Mouse (Mus musculus) ES-Bruce4 (cell line): ENCODE results near the gene Lrsam1. TPM values are rescaled to one million over a fixed set of nuclear protein-coding genes. Genes with fewer than 3 reads are reported as not detected.

Experiments
- H3K27ac ChIP-seq: 2 replicates; pipeline ENCODE4 v1.5.1; 2012; ENCODE audit warnings: low read length, inconsistent platforms; ENCODE audit not compliant: insufficient read depth
- H3K27me3 ChIP-seq: 2 replicates; pipeline ENCODE4 v1.6.1; 2012; ENCODE audit warnings: mild to moderate bottlenecking, low read length, inconsistent platforms; ENCODE audit not compliant: control insufficient read depth, poor library complexity, insufficient read depth, severe bottlenecking
- H3K36me3 ChIP-seq: 2 replicates; pipeline ENCODE4 v1.6.1; 2012; ENCODE audit warnings: inconsistent platforms, mild to moderate bottlenecking, low read length, moderate library complexity; ENCODE audit not compliant: control insufficient read depth, poor library complexity, insufficient read depth, severe bottlenecking
- H3K4me1 ChIP-seq: one replicate; pipeline ENCODE4 v1.8.1; 2011; ENCODE audit warnings: low read length; ENCODE audit not compliant: control insufficient read depth, insufficient read depth
- H3K4me3 ChIP-seq: 2 replicates; pipeline ENCODE4 v1.5.1; 2011; ENCODE audit warnings: low read depth, mild to moderate bottlenecking, low read length
- H3K9ac ChIP-seq: 2 replicates; pipeline ENCODE4 v1.6.1; 2012; ENCODE audit warnings: low read depth, mild to moderate bottlenecking, inconsistent platforms; ENCODE audit not compliant: poor library complexity, severe bottlenecking
- H3K9me3 ChIP-seq: replicated peaks from 2 replicates; pipeline ENCODE4 v1.6.1; 2012; ENCODE audit warnings: mild to moderate bottlenecking, low read length, inconsistent platforms; ENCODE audit not compliant: control insufficient read depth, poor library complexity, insufficient read depth, severe bottlenecking
- CTCF ChIP-seq: IDR thresholded peaks from one replicate; pipeline ENCODE4 v1.8.1; 2011; ENCODE audit warnings: low read depth, low read length
- EP300 ChIP-seq: IDR thresholded peaks from 2 replicates; pipeline ENCODE4 v1.6.1; 2011; ENCODE audit warnings: low read depth, low read length; ENCODE audit not compliant: insufficient read depth
- POLR2A ChIP-seq: IDR thresholded peaks from one replicate; pipeline ENCODE4 v1.8.1; 2011; ENCODE audit warnings: low read length; ENCODE audit not compliant: insufficient read depth
- polyA plus RNA-seq: library from polyadenylated mRNA; stranded (reverse); fragments of >200 nt; gene quantifications from 2 replicates; pipeline ENCODE4 v1.2.4, GENCODE M21; 2011; ENCODE audit warnings: low read depth; ENCODE audit not compliant: missing spikeins, insufficient read depth, insufficient read length

Gene Lrsam1
- polyA plus RNA-seq, 1 experiment = 14.7 TPM

GRCm38 (mm10) chr2:32927624-32928234, 33.7 kb downstream of the Lrsam1 start:
- no peaks in the 10 kb centered on the region for H3K9me3 ChIP-seq
- H3K27ac ChIP-seq = no peak overlapping the region
- peaks cover 5% of the 10 kb centered on the region for H3K4me1 ChIP-seq
- H3K4me3 ChIP-seq = no peak overlapping the region
- no peak overlapping the region for H3K9ac ChIP-seq
- TF ChIP-seq EP300 = no peak
- TF ChIP-seq POLR2A = no peak
- no peak for TF ChIP-seq CTCF
- H3K27me3 ChIP-seq = no peaks in the 10 kb centered on the region
- 0 out of 2 replicates have a peak, but pooled peaks cover 3% of the 10 kb centered on the region for H3K36me3 ChIP-seq

- Histone ChIP-seq H3K9me3 (no peaks in the 10 kb centered on the region), H3K9ac (no peak overlapping the region), H3K4me3 (no peak overlapping the region), H3K4me1 (peaks cover 5% of the 10 kb centered on the region), H3K27ac (no peak overlapping the region), H3K36me3 (0 out of 2 replicates have a peak, but pooled peaks cover 5% of the 10 kb centered on the region), H3K27me3 (no peaks in the 10 kb centered on the region)
- no peak for TF ChIP-seq POLR2A
- no peak for TF ChIP-seq CTCF
- no peak for TF ChIP-seq EP300
These were observed 34.9 kb downstream of the Lrsam1 start for GRCm38 (mm10) chr2:32926330-32927075.

DNA sequence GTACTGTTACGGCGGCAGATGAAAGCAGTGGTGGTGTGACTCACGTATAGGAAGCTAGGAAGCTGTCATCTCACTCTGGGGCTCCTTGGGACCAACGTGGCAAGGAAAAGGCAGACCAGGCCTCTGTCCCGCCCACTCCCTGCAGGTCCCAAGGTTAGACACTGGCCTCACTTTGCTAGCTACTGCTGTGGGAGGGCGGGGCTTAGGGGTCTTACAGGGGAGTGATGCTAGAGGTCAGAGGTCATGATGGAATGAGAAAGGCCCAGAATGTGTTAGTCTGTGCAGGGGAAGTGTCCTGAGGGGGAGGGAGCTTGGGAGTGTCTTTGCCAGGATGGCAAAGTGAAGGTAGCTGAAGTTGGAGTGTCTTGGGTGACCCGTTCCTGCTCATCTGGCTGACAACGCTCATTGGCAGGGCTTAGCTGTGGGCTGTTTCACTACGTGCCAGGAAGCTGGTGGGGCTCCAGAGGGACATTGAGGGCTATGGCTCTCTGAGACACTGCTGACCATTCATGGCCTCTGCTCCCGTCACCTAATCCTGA, 37.0 kb downstream of the Lrsam1 start:
- H3K4me3 ChIP-seq = no peak overlapping the region
- TF ChIP-seq CTCF (no peak), POLR2A (no peak), EP300 (no peak)
- H3K9me3 ChIP-seq = no peaks in the 10 kb centered on the region
- H3K27ac ChIP-seq = no peak overlapping the region
- H3K27me3 ChIP-seq = no peaks in the 10 kb centered on the region
- peaks cover 5% of the 10 kb centered on the region for H3K4me1 ChIP-seq
- 0 out of 2 replicates have a peak, but pooled peaks cover 5% of the 10 kb centered on the region for H3K36me3 ChIP-seq
- no peak overlapping the region for H3K9ac ChIP-seq

DNA sequence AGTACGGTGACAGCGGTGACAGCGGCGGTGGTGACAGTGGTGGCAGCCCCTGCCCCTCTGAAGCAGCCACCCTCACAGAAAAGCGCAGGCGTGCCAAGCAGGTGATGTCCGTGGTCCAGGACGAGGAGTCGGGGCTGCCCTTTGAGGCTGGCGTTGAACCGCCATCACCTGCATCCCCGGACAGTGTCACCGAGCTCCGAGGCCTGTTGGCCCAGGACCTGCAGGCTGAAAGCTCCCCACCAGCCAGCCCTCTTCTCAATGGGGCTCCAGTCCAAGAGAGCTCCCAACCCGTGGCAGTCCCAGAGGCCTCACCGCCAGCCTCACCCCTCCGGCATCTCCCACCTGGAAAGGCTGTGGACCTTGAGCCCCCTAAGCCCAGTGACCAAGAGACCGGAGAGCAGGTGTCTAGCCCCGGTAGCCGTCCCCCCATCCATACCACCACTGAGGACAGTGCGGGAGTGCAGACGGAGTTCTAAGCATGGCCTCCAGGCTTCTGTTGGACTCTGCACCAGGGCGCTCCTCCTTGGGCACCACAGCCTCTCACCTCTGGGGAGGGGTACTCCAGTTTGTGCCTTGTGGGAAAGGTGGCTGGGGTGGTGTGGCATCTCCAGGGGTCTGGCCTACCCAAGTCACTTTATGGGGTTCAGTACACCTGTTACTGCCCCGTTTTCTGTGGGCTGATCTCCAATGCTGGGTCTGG, 37.7 kb downstream of the Lrsam1 start:
- no peak overlapping the region for H3K27ac ChIP-seq
- TF ChIP-seq EP300 = no peak
- no peak for TF ChIP-seq POLR2A
- no peak for TF ChIP-seq CTCF
- no peaks in the 10 kb centered on the region for H3K9me3 ChIP-seq
- peak overlapping the region; percentile 21; the same call in 1 of the 2 replicates for H3K4me3 ChIP-seq
- H3K27me3 ChIP-seq = no peaks in the 10 kb centered on the region
- H3K4me1 ChIP-seq = peaks cover 5% of the 10 kb centered on the region
- H3K36me3 ChIP-seq = 0 out of 2 replicates have a peak, but pooled peaks cover 5% of the 10 kb centered on the region
- no peak overlapping the region for H3K9ac ChIP-seq

- Histone ChIP-seq H3K27ac (no peak overlapping the region), H3K36me3 (0 out of 2 replicates have a peak, but pooled peaks cover 5% of the 10 kb centered on the region), H3K27me3 (no peaks in the 10 kb centered on the region), H3K9me3 (no peaks in the 10 kb centered on the region), H3K4me1 (peaks cover 6% of the 10 kb centered on the region), H3K4me3 (no peak overlapping the region), H3K9ac (no peak overlapping the region)
- TF ChIP-seq CTCF = no peak
- TF ChIP-seq EP300 = no peak
- TF ChIP-seq POLR2A = no peak
These were observed 38.9 kb downstream of the Lrsam1 start for GRCm38 (mm10) chr2:32922564-32922963.
